Mouse (Mus musculus): Measurements from ENCODE around the gene Zfp213. TPM values are rescaled to one million over a fixed set of nuclear protein-coding genes. Genes with fewer than 3 reads are reported as not detected.
"Not testable (repeated sequence)": the region's sequence is repeated elsewhere in the genome, so short reads cannot be mapped to it uniquely, and the experiment has no call there.

The Zfp213 gene
- total RNA-seq, 2 experiments from 2014 or later: 7.5 to 7.8 TPM

GRCm38 (mm10) chr17:23531408-23531807 is 32.6 kb downstream of the Zfp213 start:
- ATAC-seq (replicated peaks; ENCODE audit: low FRiP score, low TSS enrichment, poor library complexity, severe bottlenecking): not testable (repeated sequence)

- ATAC-seq (replicated peaks; ENCODE audit: low FRiP score, low TSS enrichment, poor library complexity, severe bottlenecking): not testable (repeated sequence)
Observed at GRCm38 (mm10) chr17:23522941-23523732, 40.9 kb downstream of the Zfp213 start.

DNA sequence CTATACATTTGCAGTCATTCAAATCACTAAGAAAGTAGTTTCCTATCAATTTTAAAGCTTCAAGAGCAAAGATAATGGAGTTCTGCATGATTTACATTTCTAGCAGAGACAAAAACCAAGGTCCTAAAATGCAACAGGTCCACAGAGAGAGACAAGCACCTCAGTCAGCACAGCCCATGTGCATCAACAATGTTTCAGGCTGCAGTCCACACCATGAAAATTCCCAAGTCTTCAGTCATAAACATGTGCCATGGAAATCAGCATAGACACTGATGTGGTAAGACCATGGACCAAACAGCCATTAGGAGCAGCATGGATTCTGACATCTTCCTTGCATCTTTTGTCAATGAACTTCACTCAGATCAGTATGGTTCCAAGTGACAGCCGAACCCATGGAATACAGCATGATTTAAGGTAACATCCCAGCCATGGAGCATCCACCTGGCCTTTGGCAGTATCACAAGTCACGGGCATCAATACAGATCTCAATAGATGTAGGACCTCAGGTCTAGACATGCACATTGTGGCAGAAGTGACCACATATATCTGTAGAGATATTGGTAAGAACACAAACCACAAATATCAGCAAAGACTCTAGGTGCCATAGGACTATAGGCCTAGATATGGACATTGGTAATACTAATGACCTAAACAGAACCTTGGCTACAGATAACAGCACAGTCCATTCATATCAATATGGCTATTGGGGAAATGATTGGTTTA is 45.2 kb downstream of the Zfp213 start:
- ATAC-seq (replicated peaks; ENCODE audit: low FRiP score, low TSS enrichment, poor library complexity, severe bottlenecking): peak; percentile 57

Other genes starting within 250 kb of the Zfp213 start
- not detected in 2 replicates for gene Vmn2r115, start 220.5 kb downstream of the Zfp213 start, total RNA-seq (2014; fragmentation: Nextera tagmentation)
- not detected in 2 replicates for gene Vmn2r115, start 220.5 kb downstream of the Zfp213 start, total RNA-seq (2017)
- not detected in 2 replicates for gene Vmn2r116, start 179.6 kb downstream of the Zfp213 start, total RNA-seq (2014; fragmentation: Nextera tagmentation)
- not detected in 2 replicates for gene Vmn2r116, start 179.6 kb downstream of the Zfp213 start, total RNA-seq (2017)
- not detected in 2 replicates for gene Vmn2r117, start 84.5 kb downstream of the Zfp213 start, total RNA-seq (2014; fragmentation: Nextera tagmentation)
- not detected in 2 replicates for gene Vmn2r117, start 84.5 kb downstream of the Zfp213 start, total RNA-seq (2017)
- gene Zfp13, start 35.2 kb upstream of the Zfp213 start, total RNA-seq (2014; fragmentation: Nextera tagmentation): not detected in 2 replicates
- not detected in 2 replicates for gene Zfp13, start 35.2 kb upstream of the Zfp213 start, total RNA-seq (2017)
- not detected in 2 replicates for gene Zscan10, start 36.6 kb upstream of the Zfp213 start, total RNA-seq (2014; fragmentation: Nextera tagmentation)
- gene Zscan10, start 36.6 kb upstream of the Zfp213 start, total RNA-seq (2017): not detected in 2 replicates
- 0.07 TPM in 1 of 2 replicates, not detected in the other for gene Mmp25, start 81.0 kb upstream of the Zfp213 start, total RNA-seq (2014; fragmentation: Nextera tagmentation)
- not detected in 2 replicates for gene Mmp25, start 81.0 kb upstream of the Zfp213 start, total RNA-seq (2017)
- not detected in 2 replicates for gene Bicdl2, start 96.3 kb upstream of the Zfp213 start, total RNA-seq (2014; fragmentation: Nextera tagmentation)
- gene Bicdl2, start 96.3 kb upstream of the Zfp213 start, total RNA-seq (2017): not detected in 2 replicates
- gene Hcfc1r1, start 109.4 kb upstream of the Zfp213 start, total RNA-seq (2014; fragmentation: Nextera tagmentation): 44.2 and 56.3 TPM in 2 replicates
- gene Hcfc1r1, start 109.4 kb upstream of the Zfp213 start, total RNA-seq (2017): 22.7 and 30.0 TPM in 2 replicates
- 30.3 and 44.7 TPM in 2 replicates for gene Thoc6, start 109.6 kb upstream of the Zfp213 start, total RNA-seq (2014; fragmentation: Nextera tagmentation)
- gene Thoc6, start 109.6 kb upstream of the Zfp213 start, total RNA-seq (2017): 40.8 and 47.3 TPM in 2 replicates
- 0.94 and 4.5 TPM in 2 replicates for gene Tnfrsf12a, start 113.2 kb upstream of the Zfp213 start, total RNA-seq (2014; fragmentation: Nextera tagmentation)
- 10.7 and 15.6 TPM in 2 replicates for gene Tnfrsf12a, start 113.2 kb upstream of the Zfp213 start, total RNA-seq (2017)
- gene Cldn6, start 115.0 kb upstream of the Zfp213 start, total RNA-seq (2014; fragmentation: Nextera tagmentation): not detected in 2 replicates
- gene Cldn6, start 115.0 kb upstream of the Zfp213 start, total RNA-seq (2017): not detected in 2 replicates
- gene Cldn9, start 119.8 kb upstream of the Zfp213 start, total RNA-seq (2014; fragmentation: Nextera tagmentation): not detected in 2 replicates
- gene Cldn9, start 119.8 kb upstream of the Zfp213 start, total RNA-seq (2017): not detected in 2 replicates
- not detected in 2 replicates for gene 1520401A03Rik, start 158.5 kb upstream of the Zfp213 start, total RNA-seq (2014; fragmentation: Nextera tagmentation)
- gene 1520401A03Rik, start 158.5 kb upstream of the Zfp213 start, total RNA-seq (2017): not detected in 2 replicates
- 40.3 and 43.8 TPM in 2 replicates for gene Pkmyt1, start 162.1 kb upstream of the Zfp213 start, total RNA-seq (2014; fragmentation: Nextera tagmentation)
- gene Pkmyt1, start 162.1 kb upstream of the Zfp213 start, total RNA-seq (2017): 8.1 and 10.6 TPM in 2 replicates
- gene Paqr4, start 176.6 kb upstream of the Zfp213 start, total RNA-seq (2014; fragmentation: Nextera tagmentation): 7.2 and 13.3 TPM in 2 replicates
- 6.2 and 11.6 TPM in 2 replicates for gene Paqr4, start 176.6 kb upstream of the Zfp213 start, total RNA-seq (2017)
- 0.52 TPM in 1 of 2 replicates, not detected in the other for gene Kremen2, start 181.6 kb upstream of the Zfp213 start, total RNA-seq (2014; fragmentation: Nextera tagmentation)
- gene Kremen2, start 181.6 kb upstream of the Zfp213 start, total RNA-seq (2017): not detected in 2 replicates
- 7.6 and 11.7 TPM in 2 replicates for gene Flywch1, start 207.4 kb upstream of the Zfp213 start, total RNA-seq (2014; fragmentation: Nextera tagmentation)
- gene Flywch1, start 207.4 kb upstream of the Zfp213 start, total RNA-seq (2017): 12.5 and 15.4 TPM in 2 replicates
- gene Flywch2, start 221.8 kb upstream of the Zfp213 start, total RNA-seq (2014; fragmentation: Nextera tagmentation): 3.1 and 5.6 TPM in 2 replicates
- gene Flywch2, start 221.8 kb upstream of the Zfp213 start, total RNA-seq (2017): not detected in 2 replicates
- gene Srrm2, start 226.3 kb upstream of the Zfp213 start, total RNA-seq (2014; fragmentation: Nextera tagmentation): 699 and 735 TPM in 2 replicates
- gene Srrm2, start 226.3 kb upstream of the Zfp213 start, total RNA-seq (2017): 134 and 162 TPM in 2 replicates

Measured in megakaryocyte-erythroid progenitor cell, adult 5-6 weeks (primary cell).